Mouse (Mus musculus) lung, adult 2 months (tissue): Measurements from ENCODE around the gene Trib2. TPM values are rescaled to one million over a fixed set of nuclear protein-coding genes. Genes with fewer than 3 reads are reported as not detected.

Source experiments
- DNase-seq: peaks from one replicate; pipeline ENCODE4 v3.0.0; 2022
- H3K4me1 ChIP-seq: fragments of 200-500 bp; 2 replicates; pipeline ENCODE4 v1.6.1; 2011; ENCODE audit warnings: low read length; ENCODE audit not compliant: control insufficient read depth, insufficient read depth
- H3K4me3 ChIP-seq: fragments of 200-500 bp; replicated peaks from 2 replicates; pipeline ENCODE3; 2011; ENCODE audit warnings: low read depth, mild to moderate bottlenecking, control low read depth, low read length; ENCODE audit errors: extremely low read depth
- CTCF ChIP-seq: fragments of 200-500 bp; IDR thresholded peaks from 2 replicates; pipeline ENCODE4 v1.5.1; 2011; ENCODE audit warnings: mild to moderate bottlenecking, low read length, control low read depth; ENCODE audit not compliant: insufficient read depth
- POLR2A ChIP-seq: fragments of 200-500 bp; IDR thresholded peaks from 2 replicates; pipeline ENCODE4 v1.6.1; 2011; ENCODE audit warnings: low read depth, mild to moderate bottlenecking, control low read depth, low read length, borderline replicate concordance; ENCODE audit errors: extremely low read depth
- WGBS: fragments of 180-500 bp; shearing (Covaris S2); methylation state at CpG from one replicate; pipeline ENCODE4 v1.1.7; 2018; 5-methylcytosine and 5-hydroxymethylcytosine counted together
- polyA plus RNA-seq: library from polyadenylated mRNA; depleted of rRNA; stranded (reverse); fragments of >200 nt; gene quantifications from 2 replicates; pipeline ENCODE4 v1.2.3, GENCODE M21; 2012

Trib2 gene
- polyA plus RNA-seq, 1 experiment = 34.0 TPM

GRCm38 (mm10) chr12:15795886-15796285 is 20.8 kb downstream of the Trib2 start:
- H3K4me3 ChIP-seq = no peak overlapping the region
- no peak for DNase-seq
- H3K4me1 ChIP-seq = peaks cover 18% of the 10 kb centered on the region
- no peak for TF ChIP-seq CTCF
- TF ChIP-seq POLR2A = no peak
- 77% methylated on average over 3 of the region's 3 CpGs for WGBS

DNA sequence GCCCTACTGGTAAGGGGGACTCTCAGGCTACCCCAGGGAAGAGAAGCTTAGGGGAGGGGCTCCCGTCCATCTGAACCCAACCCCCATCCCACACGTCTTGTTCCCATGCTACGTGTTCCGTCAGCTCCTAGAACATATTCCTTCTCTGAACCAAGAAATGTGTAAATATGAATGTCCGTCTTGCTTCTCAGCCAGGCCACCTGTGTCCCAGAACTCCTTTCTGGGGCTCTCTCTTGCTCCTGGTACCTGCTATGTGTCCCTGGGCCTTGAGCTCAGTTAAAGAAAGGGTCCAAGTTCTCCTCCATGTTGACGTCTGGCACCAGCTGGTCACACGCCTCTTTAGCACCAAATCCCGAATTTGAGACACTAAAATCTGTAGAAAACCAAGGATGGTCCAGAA is 23.4 kb downstream of the Trib2 start:
- TF ChIP-seq POLR2A (no peak), CTCF (no peak)
- H3K4me3 ChIP-seq = no peak overlapping the region
- 91% methylated on average over 8 of the region's 8 CpGs for WGBS
- H3K4me1 ChIP-seq = peaks cover 1% of the 10 kb centered on the region; the same call in 1 of the 2 replicates
- DNase-seq = no peak

DNA sequence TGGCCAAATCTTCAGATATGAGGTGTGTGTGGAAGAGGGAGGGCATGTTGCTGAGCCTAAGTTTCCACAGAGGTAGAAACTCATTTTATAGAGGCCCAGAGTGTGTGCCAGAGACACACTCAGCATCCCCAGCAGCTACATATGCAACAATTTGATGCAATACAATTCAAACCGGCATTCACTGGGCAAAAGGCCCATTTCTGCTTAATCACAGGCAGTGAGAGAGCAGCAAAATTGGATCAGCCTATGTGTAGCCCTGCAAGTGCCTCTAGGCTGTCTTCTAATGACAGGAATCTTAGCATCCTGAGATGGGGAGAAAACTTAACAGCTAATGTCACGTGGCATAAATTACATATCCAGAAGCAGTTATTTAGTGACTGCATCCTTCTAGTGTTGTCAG is 26.5 kb downstream of the Trib2 start:
- Histone ChIP-seq H3K4me3 (no peak overlapping the region), H3K4me1 (no peaks in the 10 kb centered on the region)
- no peak for DNase-seq
- TF ChIP-seq POLR2A (no peak), CTCF (no peak)
- WGBS = 67% methylated on average over 2 of the region's 2 CpGs

DNA sequence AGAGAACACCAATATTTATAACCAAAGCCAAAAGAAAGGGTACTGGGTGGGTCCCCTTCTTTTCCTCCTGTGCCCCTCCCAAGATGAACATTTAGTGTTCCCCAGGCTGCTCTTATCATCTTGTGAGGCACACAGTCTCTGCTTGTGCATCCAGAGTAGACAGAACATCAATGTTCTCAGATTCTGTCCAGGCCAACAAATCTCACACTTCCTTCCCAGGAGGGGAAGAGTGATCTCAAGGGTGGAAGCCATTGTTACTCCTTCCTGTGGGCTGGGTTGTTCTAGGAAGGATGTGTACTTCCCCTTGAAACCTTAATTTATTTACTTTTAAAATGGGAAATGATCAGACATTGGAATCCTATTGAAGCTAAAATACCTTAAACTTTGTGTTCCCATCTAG is 39.7 kb downstream of the Trib2 start:
- Histone ChIP-seq H3K4me1 (no peaks in the 10 kb centered on the region), H3K4me3 (no peak overlapping the region)
- no peak for TF ChIP-seq POLR2A
- no peak for TF ChIP-seq CTCF
- DNase-seq = no peak

GRCm38 (mm10) chr12:15771686-15772085 is 45.0 kb downstream of the Trib2 start:
- TF ChIP-seq CTCF (no peak), POLR2A (no peak)
- 51% methylated on average over 6 of the region's 6 CpGs for WGBS
- Histone ChIP-seq H3K4me1 (no peaks in the 10 kb centered on the region), H3K4me3 (no peak overlapping the region)
- no peak for DNase-seq

GRCm38 (mm10) chr12:15768536-15768935 is 48.2 kb downstream of the Trib2 start:
- H3K4me3 ChIP-seq = no peak overlapping the region
- DNase-seq = no peak
- no peaks in the 10 kb centered on the region for H3K4me1 ChIP-seq
- 76% methylated on average over 3 of the region's 3 CpGs for WGBS
- TF ChIP-seq CTCF (no peak), POLR2A (no peak)

DNA sequence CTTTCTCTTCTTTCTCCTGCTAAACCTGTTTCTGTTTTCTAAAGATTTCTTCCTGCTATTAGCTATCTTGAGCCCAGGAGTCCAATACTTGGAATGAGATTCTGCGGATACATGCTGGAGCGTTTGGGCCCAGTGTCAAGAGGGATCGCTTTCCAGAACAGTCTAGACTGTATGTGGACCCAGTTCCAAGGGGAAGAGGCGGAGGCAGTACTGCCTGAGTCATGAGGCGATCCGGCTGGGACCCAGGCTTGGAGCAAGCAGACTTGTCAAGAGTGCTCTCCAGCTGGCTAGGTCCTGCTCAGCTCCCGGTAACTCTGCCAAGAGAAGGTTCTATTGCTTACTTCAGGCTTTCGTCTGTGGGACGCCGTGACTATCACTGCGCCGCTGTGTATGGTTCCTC is 50.7 kb downstream of the Trib2 start:
- TF ChIP-seq POLR2A (no peak), CTCF (no peak)
- Histone ChIP-seq H3K4me3 (no peak overlapping the region), H3K4me1 (peaks cover 8% of the 10 kb centered on the region)
- peak; percentile 18 for DNase-seq
- 71% methylated on average over 12 of the region's 12 CpGs for WGBS

DNA sequence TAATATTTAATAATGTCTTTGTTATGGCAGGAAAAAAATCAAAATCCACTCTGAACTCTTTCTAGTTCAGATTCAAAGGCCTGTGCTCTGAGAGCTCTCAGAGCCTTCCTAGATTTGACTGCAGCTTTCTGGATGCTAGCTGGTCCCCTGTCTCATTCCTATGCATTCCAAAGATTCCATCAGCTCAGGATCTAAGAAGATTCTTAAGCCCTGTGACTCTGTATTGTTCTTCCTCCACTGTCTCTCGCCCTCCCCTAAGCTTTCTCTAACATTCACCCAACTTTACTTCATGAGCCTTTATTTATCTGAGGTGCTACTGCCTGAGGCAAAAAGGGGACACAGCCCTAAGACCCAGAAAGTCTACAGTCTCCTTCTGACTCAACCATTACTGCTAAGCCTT is 51.5 kb downstream of the Trib2 start:
- Histone ChIP-seq H3K4me1 (peaks cover 8% of the 10 kb centered on the region), H3K4me3 (no peak overlapping the region)
- no peak for DNase-seq
- no peak for TF ChIP-seq CTCF
- TF ChIP-seq POLR2A = no peak
- 83% methylated on average over 1 of the region's 1 CpGs for WGBS

DNA sequence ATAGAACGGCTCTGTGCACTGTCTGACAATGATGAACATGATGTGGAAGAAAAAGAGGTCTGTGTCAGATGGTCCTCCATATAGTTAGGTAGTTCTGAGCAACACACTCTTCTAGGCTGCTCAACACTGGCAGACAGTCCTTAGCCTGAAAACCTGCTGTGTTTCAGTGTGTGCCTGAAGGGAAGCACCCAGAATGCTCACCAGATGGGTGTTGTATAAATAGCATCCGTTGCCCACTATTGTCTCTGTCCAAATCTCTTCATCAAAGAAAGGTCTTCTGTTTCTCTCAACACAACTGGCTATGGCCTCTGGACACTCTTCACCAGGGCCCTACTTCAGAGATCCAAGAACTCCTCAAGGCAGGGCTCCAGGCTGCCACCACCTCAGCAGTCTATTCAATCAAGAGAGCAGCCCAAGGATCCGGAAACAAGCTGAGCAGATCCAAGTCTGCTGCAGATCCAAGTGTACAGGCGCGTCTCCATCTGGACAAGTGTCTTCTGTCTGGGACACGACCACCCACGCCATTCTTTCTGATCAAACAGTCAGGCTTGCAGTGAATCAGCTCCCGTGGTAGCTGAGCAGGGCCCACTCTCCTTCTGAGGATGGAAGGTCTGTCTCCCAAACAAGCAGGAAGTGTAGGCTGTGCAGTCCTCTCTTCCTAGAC is 55.1 kb downstream of the Trib2 start:
- WGBS = 62% methylated on average over 8 of the region's 8 CpGs
- peaks cover 8% of the 10 kb centered on the region for H3K4me1 ChIP-seq
- no peak for TF ChIP-seq CTCF
- no peak for TF ChIP-seq POLR2A
- DNase-seq = no peak
- H3K4me3 ChIP-seq = no peak overlapping the region

- Histone ChIP-seq H3K4me3 (no peak overlapping the region), H3K4me1 (peaks cover 8% of the 10 kb centered on the region)
- 59% methylated on average over 4 of the region's 4 CpGs for WGBS
- TF ChIP-seq CTCF (no peak), POLR2A (no peak)
- no peak for DNase-seq
These were observed 56.0 kb downstream of the Trib2 start for GRCm38 (mm10) chr12:15760684-15761083.

DNA sequence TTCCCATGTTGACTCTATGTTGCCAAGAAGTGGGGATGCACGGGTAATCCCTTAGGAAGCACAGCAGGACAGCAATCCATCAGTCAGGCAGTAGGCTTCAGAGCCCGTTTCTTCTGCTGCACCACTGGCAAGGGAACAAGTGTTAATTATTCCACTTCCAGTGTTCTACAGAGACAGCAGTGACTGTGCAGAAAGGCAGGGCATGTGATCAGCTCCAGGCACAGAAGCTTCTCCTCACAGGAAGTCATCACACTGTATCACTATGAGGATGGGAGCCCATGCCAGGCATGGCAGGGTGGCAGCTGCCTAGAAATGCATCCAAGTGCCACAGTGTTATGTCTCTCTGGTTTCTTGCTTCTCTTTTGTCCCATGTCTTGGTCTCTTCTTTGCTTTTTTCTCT is 57.9 kb downstream of the Trib2 start:
- TF ChIP-seq CTCF (no peak), POLR2A (no peak)
- 36% methylated on average over 2 of the region's 2 CpGs for WGBS

More for the DNA sequence above, 57.9 kb downstream of the Trib2 start:
- no peak overlapping the region for H3K4me3 ChIP-seq
- DNase-seq = no peak
- peaks cover 8% of the 10 kb centered on the region for H3K4me1 ChIP-seq
